Mouse (Mus musculus): ENCODE results near the gene Psmc1.

Psmc1 gene

DNA sequence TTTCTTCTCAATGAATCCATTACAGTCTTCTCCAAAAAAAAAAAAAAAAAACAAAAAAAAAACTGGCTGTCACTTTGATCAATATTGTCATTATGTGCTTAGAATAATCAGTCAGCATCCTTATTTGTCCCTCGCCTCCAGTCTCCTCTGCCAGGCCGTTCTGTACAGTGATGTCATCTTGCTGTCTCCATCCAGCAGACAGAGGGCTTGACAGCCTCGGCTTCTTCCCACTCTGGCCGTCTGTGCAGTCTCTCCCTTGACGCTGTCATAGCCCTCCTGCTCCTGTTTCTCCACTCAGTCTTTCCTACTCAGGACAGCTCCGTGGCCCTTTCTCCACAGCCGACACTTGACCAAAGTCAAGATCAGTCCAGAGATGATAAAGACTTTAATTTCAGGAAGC lies 62.5 kb downstream of the Psmc1 start:
- no peak for DNase-seq (ENCODE audit: low read depth)
